Mouse (Mus musculus) lung, postnatal 0 days (tissue): Measurements from ENCODE around the gene Tbkbp1.
A peak's percentile ranks its signal among the peaks of the same experiment; 100 is the strongest.

ENCODE experiments used
- CTCF ChIP-seq: IDR thresholded peaks from 2 replicates; pipeline ENCODE4 v1.5.1; 2016; ENCODE audit warnings: antibody characterized with exemption, mild to moderate bottlenecking
- EP300 ChIP-seq: IDR thresholded peaks from 2 replicates; pipeline ENCODE4 v1.6.1; 2016; ENCODE audit warnings: antibody characterized with exemption, mild to moderate bottlenecking, control low read depth

- TF ChIP-seq CTCF (peak; percentile 87), EP300 (no peak)
These were observed 49.6 kb downstream of the Tbkbp1 start for GRCm38 (mm10) chr11:97101722-97102121.
